Mouse (Mus musculus): ENCODE data around the gene Tspan5. TPM values are rescaled to one million over a fixed set of nuclear protein-coding genes. Genes with fewer than 3 reads are reported as not detected.

The Tspan5 gene
- polyA plus RNA-seq, 1 experiment = 226 TPM

DNA sequence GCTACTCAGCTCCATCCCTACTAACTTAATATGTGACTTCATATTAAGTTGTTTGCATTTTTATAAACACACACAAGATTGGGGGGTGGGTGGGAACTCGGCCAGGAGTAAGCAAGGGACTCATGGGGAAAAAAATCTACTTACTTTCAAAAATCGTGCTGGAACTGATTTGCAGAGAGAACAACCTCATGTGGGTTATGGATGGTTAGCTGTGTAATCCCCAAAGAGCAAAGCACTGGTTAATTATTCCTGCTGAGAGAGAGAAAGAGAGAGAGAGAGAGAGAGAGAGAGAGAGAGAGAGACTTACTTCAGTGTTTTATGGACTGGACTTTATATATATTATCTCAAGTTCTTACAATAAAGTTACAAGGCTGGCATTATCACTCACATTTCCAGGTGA lies 27.2 kb upstream of the Tspan5 start:
- TF ChIP-seq POLR2A (IDR thresholded peaks at IDR 0.05; ENCODE audit: extremely low read depth, insufficient read depth, low read length) (no peak), CTCF (IDR thresholded peaks at IDR 0.05; ENCODE audit: extremely low read depth, insufficient read depth, low read length) (no peak)
- Histone ChIP-seq H3K4me3 (ENCODE audit: insufficient read depth, low read length) (no peak overlapping the region), H3K27ac (ENCODE audit: insufficient read depth, low read length) (no peak overlapping the region), H3K4me1 (ENCODE audit: control insufficient read depth, insufficient read depth, low read length) (no peaks in the 10 kb centered on the region)

DNA sequence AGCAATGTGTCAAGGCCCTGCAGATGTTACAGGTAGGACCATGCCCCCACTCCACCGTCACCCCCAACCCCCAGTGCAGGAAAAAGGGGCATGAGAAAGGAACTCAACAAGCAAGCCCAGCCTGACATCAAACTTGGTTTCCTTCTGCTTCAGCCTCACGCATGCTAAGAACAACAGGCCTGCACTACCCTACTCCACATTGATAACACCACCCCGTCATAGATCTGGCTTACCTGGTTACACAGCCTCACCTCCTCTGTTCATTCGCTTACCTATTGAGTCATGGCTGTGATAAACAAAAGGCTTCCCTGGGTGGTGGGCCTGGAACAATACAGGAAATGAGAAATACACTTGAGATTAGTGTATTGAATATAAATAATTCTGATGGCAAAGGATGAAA lies 26.8 kb upstream of the Tspan5 start:
- H3K27ac ChIP-seq (ENCODE audit: insufficient read depth, low read length) = no peak overlapping the region
- no peak overlapping the region for H3K4me3 ChIP-seq (ENCODE audit: insufficient read depth, low read length)
- TF ChIP-seq POLR2A (IDR thresholded peaks at IDR 0.05; ENCODE audit: extremely low read depth, insufficient read depth, low read length) = no peak
- TF ChIP-seq CTCF (IDR thresholded peaks at IDR 0.05; ENCODE audit: extremely low read depth, insufficient read depth, low read length) = no peak
- no peaks in the 10 kb centered on the region for H3K4me1 ChIP-seq (ENCODE audit: control insufficient read depth, insufficient read depth, low read length)

DNA sequence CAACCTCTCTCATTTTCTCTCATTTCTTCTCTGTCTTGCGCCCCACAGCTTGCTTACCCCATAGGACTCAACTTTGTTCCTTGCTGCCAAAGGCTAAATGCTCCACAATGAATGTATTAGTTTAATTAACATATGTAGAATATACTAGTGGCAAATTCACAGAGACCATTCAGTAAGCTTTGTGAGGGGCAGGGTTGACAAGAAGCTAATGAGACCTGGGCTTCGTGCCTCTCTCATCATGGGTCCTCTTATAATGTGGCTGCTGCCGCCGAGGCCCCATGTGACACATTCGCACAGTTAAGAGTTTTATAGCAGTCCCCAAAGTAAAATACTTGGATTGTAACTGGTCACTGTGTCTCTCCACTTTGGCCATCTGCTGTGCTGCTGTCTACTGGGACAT lies 25.0 kb upstream of the Tspan5 start:
- Histone ChIP-seq H3K27ac (ENCODE audit: insufficient read depth, low read length) (no peak overlapping the region), H3K4me3 (ENCODE audit: insufficient read depth, low read length) (no peak overlapping the region), H3K4me1 (ENCODE audit: control insufficient read depth, insufficient read depth, low read length) (no peaks in the 10 kb centered on the region)
- TF ChIP-seq CTCF (IDR thresholded peaks at IDR 0.05; ENCODE audit: extremely low read depth, insufficient read depth, low read length) (no peak), POLR2A (IDR thresholded peaks at IDR 0.05; ENCODE audit: extremely low read depth, insufficient read depth, low read length) (no peak)

DNA sequence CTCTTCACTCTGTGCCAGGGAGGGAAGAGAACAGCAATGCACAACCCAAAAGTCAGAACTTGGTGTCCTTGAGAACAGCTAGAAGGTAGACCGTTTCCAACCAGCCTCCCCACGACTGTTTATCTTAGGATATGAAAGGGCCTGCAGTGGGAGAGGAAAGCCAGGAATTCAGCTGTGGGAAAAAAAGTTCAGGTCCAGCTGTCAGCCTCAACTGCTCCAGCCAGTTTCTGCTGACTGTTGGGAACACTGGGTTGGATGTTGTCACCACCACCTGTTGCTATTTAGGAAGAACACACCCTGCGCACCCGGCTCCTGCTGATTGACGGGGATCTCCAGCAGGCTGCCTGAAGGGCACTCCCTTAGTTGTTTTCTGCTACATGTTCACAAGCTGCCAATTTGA lies 19.8 kb upstream of the Tspan5 start:
- TF ChIP-seq POLR2A (IDR thresholded peaks at IDR 0.05; ENCODE audit: extremely low read depth, insufficient read depth, low read length) = no peak
- TF ChIP-seq CTCF (IDR thresholded peaks at IDR 0.05; ENCODE audit: extremely low read depth, insufficient read depth, low read length) = no peak
- H3K27ac ChIP-seq (ENCODE audit: insufficient read depth, low read length) = no peak overlapping the region
- no peaks in the 10 kb centered on the region for H3K4me1 ChIP-seq (ENCODE audit: control insufficient read depth, insufficient read depth, low read length)

DNA sequence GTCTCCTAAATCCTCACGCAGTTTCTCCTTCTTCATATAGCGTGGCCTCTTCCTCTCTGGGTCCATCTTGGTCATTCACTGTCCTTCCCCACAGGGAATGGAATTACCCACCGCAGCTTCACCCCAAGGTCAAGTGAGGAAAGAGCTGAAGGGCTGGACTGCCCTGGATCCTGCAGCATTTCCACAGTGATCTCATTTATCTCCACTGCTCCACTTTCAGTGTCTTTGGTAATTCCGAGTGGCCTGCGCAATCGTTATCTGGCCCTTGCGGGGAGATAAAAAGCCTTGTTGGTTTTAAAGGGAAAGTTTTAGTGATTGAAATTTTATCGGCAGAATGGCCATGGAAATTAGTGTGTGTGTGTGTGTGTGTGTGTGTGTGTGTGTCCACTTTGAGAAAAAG lies 14.4 kb upstream of the Tspan5 start:
- Histone ChIP-seq H3K4me3 (ENCODE audit: insufficient read depth, low read length) (no peak overlapping the region), H3K4me1 (ENCODE audit: control insufficient read depth, insufficient read depth, low read length) (no peaks in the 10 kb centered on the region), H3K27ac (ENCODE audit: insufficient read depth, low read length) (no peak overlapping the region)
- TF ChIP-seq CTCF (IDR thresholded peaks at IDR 0.05; ENCODE audit: extremely low read depth, insufficient read depth, low read length) (no peak), POLR2A (IDR thresholded peaks at IDR 0.05; ENCODE audit: extremely low read depth, insufficient read depth, low read length) (no peak)

More for the DNA sequence above, 19.8 kb upstream of the Tspan5 start:
- H3K4me3 ChIP-seq (ENCODE audit: insufficient read depth, low read length) = no peak overlapping the region

DNA sequence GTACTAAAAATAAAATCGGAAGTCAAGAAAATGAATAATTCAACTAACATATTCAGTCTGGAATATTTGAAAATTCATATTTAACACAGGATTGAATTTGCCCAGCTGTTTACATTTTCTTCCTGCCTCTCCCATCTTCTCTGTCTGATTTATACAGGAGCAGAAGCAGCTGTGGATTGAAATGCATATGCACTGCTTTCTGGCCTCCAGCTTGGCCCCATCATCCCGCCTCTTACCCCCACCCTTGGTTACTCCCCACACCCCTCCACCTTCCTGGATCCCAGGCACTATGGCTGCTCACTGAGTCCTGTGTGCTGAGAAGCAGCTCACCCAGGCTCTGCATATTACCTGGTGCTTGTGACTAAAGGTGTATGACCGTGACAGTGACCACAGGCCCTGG lies 13.2 kb upstream of the Tspan5 start:
- Histone ChIP-seq H3K4me3 (ENCODE audit: insufficient read depth, low read length) (no peak overlapping the region), H3K4me1 (ENCODE audit: control insufficient read depth, insufficient read depth, low read length) (no peaks in the 10 kb centered on the region), H3K27ac (ENCODE audit: insufficient read depth, low read length) (no peak overlapping the region)
- TF ChIP-seq POLR2A (IDR thresholded peaks at IDR 0.05; ENCODE audit: extremely low read depth, insufficient read depth, low read length) (no peak), CTCF (IDR thresholded peaks at IDR 0.05; ENCODE audit: extremely low read depth, insufficient read depth, low read length) (no peak)

DNA sequence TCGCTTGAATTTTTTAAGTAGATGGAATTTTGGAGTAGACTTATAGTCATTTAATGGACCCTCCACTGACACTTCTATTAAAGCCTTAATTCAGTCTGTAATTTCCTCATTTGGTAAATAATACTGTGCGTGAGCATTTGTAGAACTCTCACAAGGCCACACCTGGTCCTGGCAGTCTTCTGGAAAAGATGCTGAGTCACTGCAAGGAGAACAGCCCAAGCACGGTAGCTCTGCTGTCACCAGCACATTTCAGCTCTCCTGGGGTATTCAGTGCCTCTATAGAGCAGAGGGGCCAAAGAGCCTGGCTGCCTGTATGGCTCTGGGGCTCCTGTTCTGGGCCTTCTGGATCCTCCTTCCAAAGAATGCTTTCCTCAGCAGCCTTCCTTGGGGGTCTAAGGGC lies 11.2 kb upstream of the Tspan5 start:
- no peak for TF ChIP-seq CTCF (IDR thresholded peaks at IDR 0.05; ENCODE audit: extremely low read depth, insufficient read depth, low read length)
- TF ChIP-seq POLR2A (IDR thresholded peaks at IDR 0.05; ENCODE audit: extremely low read depth, insufficient read depth, low read length) = no peak
- Histone ChIP-seq H3K4me3 (ENCODE audit: insufficient read depth, low read length) (no peak overlapping the region), H3K4me1 (ENCODE audit: control insufficient read depth, insufficient read depth, low read length) (no peaks in the 10 kb centered on the region), H3K27ac (ENCODE audit: insufficient read depth, low read length) (no peak overlapping the region)

DNA sequence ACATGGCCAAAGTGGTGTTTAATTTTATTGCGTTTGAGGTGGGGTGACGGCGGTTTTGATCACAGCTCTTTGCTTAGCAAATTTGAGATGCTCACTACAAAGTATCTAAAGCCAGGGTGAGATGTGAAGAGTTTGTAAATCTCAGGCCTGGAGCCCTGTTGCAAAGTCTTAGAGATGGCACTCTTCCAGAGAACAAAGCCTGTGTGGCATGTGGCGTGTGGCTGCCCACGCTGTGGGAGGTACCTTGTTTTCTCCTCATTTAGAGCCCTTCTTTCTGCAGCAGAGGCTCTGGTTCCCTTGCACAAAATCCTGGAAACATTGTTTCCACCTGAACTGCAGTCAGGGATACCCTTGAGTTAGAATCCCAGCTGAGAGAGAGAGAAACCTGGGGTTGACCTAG lies 6.2 kb upstream of the Tspan5 start:
- Histone ChIP-seq H3K27ac (ENCODE audit: insufficient read depth, low read length) (no peak overlapping the region), H3K4me1 (ENCODE audit: control insufficient read depth, insufficient read depth, low read length) (peaks cover 2% of the 10 kb centered on the region; the same call in 1 of the 2 replicates), H3K4me3 (ENCODE audit: insufficient read depth, low read length) (no peak overlapping the region)
- TF ChIP-seq POLR2A (IDR thresholded peaks at IDR 0.05; ENCODE audit: extremely low read depth, insufficient read depth, low read length) (no peak), CTCF (IDR thresholded peaks at IDR 0.05; ENCODE audit: extremely low read depth, insufficient read depth, low read length) (no peak)

DNA sequence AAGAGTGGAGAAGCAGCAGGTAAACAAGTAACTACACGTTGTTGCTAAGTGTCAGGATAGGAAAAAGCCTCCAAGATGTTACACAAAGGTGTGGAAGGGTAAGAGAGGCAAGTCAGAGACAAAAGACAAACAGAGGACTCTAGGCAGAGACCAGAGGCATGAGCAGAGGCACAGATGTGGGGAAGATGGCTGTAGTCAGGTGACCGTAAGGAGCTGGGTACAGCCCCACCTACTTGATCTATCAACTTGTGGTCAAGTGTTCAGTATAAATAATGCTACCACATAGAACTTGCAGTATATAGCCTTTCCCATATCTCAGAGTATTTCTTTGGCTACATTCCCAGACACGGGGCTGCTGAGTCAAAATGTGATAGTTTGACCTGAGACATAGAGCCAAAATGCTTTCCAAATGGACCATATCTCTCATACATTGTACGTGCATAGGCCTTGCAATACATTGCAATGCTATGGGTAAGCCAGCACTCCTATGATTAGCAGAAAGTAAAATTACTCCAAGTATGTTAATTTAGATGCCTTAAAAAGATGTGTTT lies 2.8 kb upstream of the Tspan5 start:
- Histone ChIP-seq H3K27ac (ENCODE audit: insufficient read depth, low read length) (no peak overlapping the region), H3K4me1 (ENCODE audit: control insufficient read depth, insufficient read depth, low read length) (peaks cover 2% of the 10 kb centered on the region; the same call in 1 of the 2 replicates), H3K4me3 (ENCODE audit: insufficient read depth, low read length) (no peak overlapping the region)
- TF ChIP-seq CTCF (IDR thresholded peaks at IDR 0.05; ENCODE audit: extremely low read depth, insufficient read depth, low read length) = no peak
- no peak for TF ChIP-seq POLR2A (IDR thresholded peaks at IDR 0.05; ENCODE audit: extremely low read depth, insufficient read depth, low read length)

DNA sequence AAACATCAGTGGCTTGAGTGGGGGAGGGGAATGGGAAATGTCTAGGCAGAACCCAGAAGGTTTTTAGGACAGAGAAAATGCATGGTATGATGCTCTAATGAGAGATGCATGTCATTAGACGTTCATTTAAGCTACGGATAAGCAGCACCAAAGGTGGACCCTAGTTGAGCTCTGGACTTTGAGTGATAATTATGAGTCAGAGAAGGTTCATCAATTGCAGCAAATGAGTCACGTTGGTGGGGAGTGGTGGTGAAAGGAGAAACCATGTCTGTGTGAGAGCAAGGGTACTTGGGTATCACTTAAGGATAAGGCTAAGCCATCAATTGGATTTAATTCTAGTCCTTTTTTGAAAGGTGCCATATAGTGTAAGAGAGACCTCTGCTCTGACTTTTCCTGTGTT lies 1.7 kb upstream of the Tspan5 start:
- no peak for TF ChIP-seq POLR2A (IDR thresholded peaks at IDR 0.05; ENCODE audit: extremely low read depth, insufficient read depth, low read length)
- TF ChIP-seq CTCF (IDR thresholded peaks at IDR 0.05; ENCODE audit: extremely low read depth, insufficient read depth, low read length) = no peak
- Histone ChIP-seq H3K27ac (ENCODE audit: insufficient read depth, low read length) (no peak overlapping the region), H3K4me3 (ENCODE audit: insufficient read depth, low read length) (no peak overlapping the region), H3K4me1 (ENCODE audit: control insufficient read depth, insufficient read depth, low read length) (peaks cover 2% of the 10 kb centered on the region; the same call in 1 of the 2 replicates)

All from cortical plate, adult 2 months (tissue).